Mouse (Mus musculus): ENCODE measurements around the gene Pecam1.
"Not testable (repeated sequence)": the region's sequence is repeated elsewhere in the genome, so short reads cannot be mapped to it uniquely, and the experiment has no call there.

Gene Pecam1

DNA sequence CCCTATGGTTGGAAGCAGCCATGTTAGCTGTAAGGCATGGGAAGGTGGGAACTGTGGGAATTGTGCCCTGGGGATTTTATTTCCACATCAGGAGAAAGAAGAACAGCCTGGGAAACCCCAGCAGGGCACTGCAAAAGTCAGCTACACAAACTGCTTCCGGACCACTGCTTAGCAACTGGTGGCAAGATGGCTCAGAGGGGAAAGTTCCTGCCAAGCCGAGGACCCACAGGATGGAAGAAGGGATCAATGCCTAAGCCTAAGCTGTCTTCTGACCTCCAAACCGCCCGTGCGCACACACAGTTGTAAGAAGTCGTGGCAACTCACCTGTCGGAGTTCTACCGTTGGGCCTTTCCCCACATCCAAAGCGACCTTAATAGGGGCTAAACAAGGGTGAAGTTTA is 22.6 kb upstream of the Pecam1 start:
- DNase-seq (ENCODE audit: low read depth in 1 of 2, low spot score in 2 of 2): no peak

DNA sequence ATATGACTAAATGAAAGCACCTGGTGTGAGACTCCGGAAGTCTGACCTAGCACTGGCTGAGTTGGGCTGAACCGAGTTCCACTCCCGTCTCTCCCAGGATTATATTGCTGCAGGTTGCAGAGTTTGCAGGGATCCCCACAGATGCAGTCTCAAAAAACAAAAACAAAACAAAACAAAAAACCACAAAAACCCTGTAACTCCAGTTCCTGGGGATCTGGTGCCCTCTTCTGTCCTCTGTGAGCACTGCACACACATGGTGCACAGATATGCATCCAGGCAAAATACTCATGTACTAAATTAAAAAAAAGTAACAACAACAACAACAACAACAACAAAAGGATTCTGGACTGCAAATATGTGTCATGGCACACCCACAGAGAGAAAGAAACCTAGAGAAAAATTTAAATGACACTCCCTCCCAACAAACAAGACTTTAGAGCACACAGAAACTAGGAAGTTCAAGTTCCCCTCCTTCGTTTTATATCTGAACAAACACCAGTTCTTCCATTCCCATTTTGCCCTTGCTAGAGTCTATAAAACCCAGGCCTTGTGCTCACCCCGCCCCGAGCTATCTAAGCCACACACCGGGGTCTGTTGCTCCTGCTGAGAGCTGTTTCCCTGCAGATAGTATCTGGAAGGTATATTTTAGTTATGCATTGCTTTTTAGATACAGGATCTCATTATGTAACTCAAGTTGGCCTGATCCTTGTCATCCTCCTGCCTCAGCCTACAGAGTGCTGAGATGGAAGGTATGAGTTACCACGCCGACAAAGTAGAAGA is 20.0 kb upstream of the Pecam1 start:
- no peak for DNase-seq (ENCODE audit: low read depth in 1 of 2, low spot score in 2 of 2)

DNA sequence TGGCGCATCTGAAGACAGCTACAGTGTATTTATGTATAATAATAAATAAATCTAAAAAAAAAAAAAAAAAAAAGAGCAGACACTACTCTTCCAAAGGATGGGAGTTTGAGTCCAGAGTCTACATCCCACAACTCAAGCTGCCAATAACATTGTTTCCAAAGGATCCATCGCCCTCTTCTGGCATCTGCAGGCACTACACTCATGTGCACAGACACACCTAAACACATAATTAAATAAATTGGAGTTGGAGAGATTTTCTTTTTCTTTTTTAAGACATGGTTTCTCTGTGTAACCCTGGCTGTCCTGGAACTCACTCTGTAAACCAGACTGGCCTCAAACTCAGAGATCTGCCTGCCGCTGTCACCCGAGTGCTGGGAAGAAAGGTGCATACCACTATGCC is 17.1 kb upstream of the Pecam1 start:
- DNase-seq (ENCODE audit: low read depth in 1 of 2, low spot score in 2 of 2): no peak

GRCm38 (mm10) chr11:106766611-106767162 is 16.3 kb upstream of the Pecam1 start:
- no peak for DNase-seq (ENCODE audit: low read depth in 1 of 2, low spot score in 2 of 2)

DNA sequence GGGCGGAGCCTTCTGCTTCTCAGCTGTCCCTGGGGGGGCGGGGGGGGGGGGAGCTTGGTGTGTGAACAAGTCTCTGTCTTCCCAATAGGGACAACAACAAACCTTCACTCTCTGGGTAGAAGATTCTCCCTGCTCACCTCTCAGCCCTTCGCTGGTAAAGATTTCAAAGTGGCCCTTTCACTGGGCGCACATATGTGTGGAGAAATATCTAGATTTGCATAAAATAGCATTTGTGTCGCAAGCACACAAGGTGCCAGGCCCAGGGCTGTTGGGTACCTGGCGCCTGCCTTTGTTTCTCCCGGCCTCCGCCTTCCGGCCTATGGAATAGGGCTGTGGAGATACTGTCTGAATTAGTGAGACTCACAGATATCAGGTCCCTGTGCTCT is 12.4 kb upstream of the Pecam1 start:
- no peak for DNase-seq (ENCODE audit: low read depth in 1 of 2, low spot score in 2 of 2)

GRCm38 (mm10) chr11:106762139-106762799 is 11.8 kb upstream of the Pecam1 start:
- peak in 1 of 2 experiments; percentile 35 for DNase-seq (ENCODE audit: low read depth in 1 of 2, low spot score in 2 of 2)

- DNase-seq (ENCODE audit: low read depth in 1 of 2, low spot score in 2 of 2): no peak
Observed at GRCm38 (mm10) chr11:106760511-106760910, 10.1 kb upstream of the Pecam1 start.

- peak; percentile 28 to 43 for DNase-seq (ENCODE audit: low read depth in 1 of 2, low spot score in 2 of 2)
Observed at GRCm38 (mm10) chr11:106759028-106759427, 8.6 kb upstream of the Pecam1 start.

DNA sequence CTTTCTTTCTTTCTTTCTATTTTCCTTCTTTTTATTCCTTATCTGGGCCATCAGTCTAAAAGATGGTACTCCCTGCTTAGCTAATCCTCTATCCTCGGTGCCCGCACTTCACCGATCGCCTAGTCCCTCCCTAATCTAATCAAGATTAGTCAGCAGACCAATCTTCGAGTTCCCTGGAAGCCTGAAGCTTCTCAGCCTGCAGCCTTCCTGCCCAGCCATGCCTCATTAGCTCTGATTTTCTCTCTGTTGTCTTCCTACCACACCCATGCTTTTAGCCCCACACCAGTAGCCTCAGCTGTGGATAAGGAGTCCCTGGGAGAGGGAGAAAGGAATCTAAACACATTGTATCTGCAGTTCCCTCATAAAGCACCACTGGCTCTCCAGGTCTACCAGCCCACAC is 5.2 kb upstream of the Pecam1 start:
- no peak for DNase-seq (ENCODE audit: low read depth in 1 of 2, low spot score in 2 of 2)

DNA sequence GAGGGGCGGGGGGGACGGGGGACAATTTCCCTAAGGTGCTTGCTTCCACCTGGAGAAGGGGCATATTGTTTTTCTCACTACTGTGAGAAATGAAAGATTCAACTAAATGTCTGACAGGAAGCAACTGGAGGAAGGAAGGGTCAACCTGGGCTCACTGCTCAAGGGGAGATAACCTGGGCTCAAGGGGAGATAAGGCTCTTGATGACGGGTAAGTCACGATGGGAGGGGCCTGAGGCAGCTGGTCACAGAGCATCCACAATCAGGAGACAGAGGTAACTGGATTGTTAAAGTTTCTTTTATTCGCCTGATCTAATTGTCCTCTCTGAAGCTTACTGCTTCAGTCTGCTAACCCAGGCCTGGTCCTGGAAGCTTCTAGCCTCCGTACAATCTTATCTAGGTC is 2.9 kb upstream of the Pecam1 start:
- no peak for DNase-seq (ENCODE audit: low read depth in 1 of 2, low spot score in 2 of 2)

DNA sequence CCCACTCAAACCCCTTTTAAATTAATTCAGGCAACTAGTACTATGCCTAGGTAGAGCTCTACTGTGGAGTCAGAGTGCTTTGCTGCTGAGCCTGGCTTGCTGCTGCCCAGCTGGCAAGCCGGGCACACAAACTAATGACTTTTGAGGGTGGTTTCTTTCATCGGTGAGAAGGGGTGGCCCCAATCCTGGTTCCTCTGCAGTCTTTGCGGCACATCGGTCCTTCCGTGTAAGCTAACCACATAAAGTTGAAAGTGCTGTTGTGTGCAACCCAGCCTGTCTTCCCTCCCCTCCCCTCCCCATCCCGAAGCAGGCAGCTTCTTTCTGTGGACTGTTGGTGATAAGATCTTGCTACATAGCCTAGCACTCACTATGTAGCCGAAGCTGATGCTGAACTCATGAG is 1.7 kb upstream of the Pecam1 start:
- DNase-seq (ENCODE audit: low read depth in 1 of 2, low spot score in 2 of 2): peak in 1 of 2 experiments; percentile 56

DNA sequence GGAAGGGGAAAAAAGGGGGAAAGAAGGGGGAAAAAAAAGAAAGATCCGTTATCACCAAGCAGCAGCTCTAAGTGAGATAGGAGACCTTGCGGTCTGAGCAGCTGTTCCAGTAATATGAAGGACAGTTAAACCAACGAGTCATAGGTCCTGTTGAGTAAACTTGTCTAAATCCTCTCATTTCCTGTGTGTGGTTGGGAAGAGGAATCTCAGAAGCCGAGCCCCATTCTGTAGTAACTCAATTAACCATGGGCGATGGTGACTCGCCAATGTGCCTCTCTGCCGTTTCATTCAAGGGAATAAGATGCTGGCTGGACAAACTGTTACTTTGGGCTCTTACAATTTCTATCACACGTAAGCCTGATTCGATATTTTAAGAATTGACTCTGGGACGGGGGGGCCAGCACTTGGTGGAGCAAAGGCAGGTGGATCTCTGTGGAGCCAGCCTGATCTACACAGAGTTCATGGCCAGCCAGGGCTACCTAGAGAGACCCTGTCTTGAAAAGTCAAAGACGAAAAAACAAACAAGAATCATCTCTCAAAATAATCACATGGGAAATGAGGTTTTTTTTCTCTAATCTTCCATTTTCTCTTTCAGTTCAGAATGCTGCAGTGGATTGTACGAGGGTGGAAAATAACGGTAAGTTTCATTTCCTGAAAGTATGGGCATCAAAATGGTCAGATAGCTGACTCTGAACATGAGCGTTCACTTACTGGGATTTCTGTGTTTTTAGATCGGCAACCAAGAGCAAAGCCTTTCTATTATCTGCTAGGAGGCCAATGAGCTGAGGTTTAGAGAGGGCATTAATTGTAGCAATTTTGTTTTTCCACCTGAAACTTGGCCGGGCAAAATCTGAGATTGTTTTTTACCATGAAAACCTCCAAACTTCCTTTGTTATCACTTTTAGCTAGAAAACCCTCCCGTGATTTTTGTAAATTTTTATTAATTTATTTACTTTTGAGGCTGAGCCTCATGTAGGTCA is 901 bp upstream of the Pecam1 start, which contains the start of gene Milr1:
Milr1 (plus strand) TSS at position 188 of the 980 bp plus-strand sequence.
- peak in 1 of 2 experiments; percentile 22 for DNase-seq (ENCODE audit: low read depth in 1 of 2, low spot score in 2 of 2)

- DNase-seq (ENCODE audit: low read depth in 1 of 2, low spot score in 2 of 2): not testable (repeated sequence)
Observed at GRCm38 (mm10) chr11:106749557-106750120, 789 bp downstream of the Pecam1 start.

DNA sequence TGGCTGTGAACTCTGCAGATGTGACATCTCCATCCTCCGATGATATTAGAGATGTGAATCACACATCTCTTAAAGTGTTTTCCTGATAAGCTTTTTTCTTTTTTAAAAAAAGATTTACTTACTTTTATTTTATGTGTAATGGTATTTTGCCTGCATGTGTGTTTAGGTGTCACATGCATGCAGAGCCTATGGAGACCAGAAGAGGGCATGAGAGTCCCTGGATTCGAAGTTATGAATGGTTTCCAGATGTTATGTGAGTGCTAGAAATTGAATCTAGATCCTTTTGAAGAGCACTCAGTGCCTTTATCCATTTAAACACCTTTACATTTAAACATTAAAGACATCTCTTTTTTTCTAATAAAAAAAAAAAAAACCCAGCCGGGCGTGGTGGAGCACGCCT is 5.5 kb downstream of the Pecam1 start:
- no peak for DNase-seq (ENCODE audit: low read depth in 1 of 2, low spot score in 2 of 2)

GRCm38 (mm10) chr11:106742388-106742841 is 8.0 kb downstream of the Pecam1 start:
- no peak for DNase-seq (ENCODE audit: low read depth in 1 of 2, low spot score in 2 of 2)

- DNase-seq (ENCODE audit: low read depth in 1 of 2, low spot score in 2 of 2): no peak
Observed at GRCm38 (mm10) chr11:106741826-106742225, 8.6 kb downstream of the Pecam1 start.

DNA sequence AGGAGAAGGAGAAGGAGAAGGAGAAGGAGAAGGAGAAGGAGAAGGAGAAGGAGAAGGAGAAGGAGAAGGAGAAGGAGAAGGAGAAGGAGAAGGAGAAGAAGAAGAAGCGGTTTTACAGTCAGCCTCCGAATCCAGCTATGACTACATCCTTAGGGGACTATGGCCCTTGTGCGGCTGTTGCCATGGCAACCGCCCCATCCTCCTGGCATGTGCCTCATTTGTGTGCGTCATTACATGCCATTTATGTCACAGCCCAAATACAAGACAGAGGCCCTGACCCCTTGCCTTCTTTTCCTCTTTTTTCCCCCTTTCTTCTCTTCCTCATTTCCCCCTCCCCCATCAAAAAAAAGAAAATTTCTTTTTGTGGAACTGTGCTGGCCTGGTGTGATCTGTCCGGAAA is 9.2 kb downstream of the Pecam1 start:
- no peak for DNase-seq (ENCODE audit: low read depth in 1 of 2, low spot score in 2 of 2)

- not testable (repeated sequence) for DNase-seq (ENCODE audit: low read depth in 1 of 2, low spot score in 2 of 2)
Observed at GRCm38 (mm10) chr11:106740724-106741123, 9.7 kb downstream of the Pecam1 start.

- DNase-seq (ENCODE audit: low read depth in 1 of 2, low spot score in 2 of 2): no peak
Observed at GRCm38 (mm10) chr11:106739116-106739515, 11.3 kb downstream of the Pecam1 start.

DNA sequence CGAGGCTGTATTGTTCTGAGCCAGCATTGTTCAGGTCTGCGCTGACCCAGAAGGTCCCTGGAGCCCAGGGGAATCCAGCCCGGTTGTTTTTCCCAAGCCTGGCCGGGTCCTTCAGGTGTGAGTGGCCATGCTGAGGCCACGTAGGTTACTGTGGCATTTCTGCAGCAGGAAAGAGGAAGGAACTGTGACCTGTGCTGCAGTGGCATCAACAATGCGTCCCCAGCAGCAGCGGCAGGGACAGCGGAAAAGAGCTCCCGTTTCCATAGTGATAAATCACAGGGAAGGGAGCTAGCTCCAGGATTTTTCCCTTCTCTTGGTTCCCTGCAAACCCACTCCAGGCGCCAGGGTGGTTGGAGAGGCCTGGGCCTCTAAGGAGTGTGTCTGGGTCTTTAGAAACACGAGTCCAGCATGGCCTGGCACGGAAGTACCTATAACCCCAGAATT is 13.2 kb downstream of the Pecam1 start:
- DNase-seq (ENCODE audit: low read depth in 1 of 2, low spot score in 2 of 2): no peak

- no peak for DNase-seq (ENCODE audit: low read depth in 1 of 2, low spot score in 2 of 2)
Observed at GRCm38 (mm10) chr11:106736614-106737013, 13.8 kb downstream of the Pecam1 start.
